Mouse (Mus musculus) testis, postnatal 10 days (tissue): ENCODE measurements around the gene Ccdc33.

Experiments
- DNase-seq: peaks from one replicate; pipeline ENCODE4 v3.0.0; 2021; ENCODE audit warnings: low spot score

The Ccdc33 gene

DNA sequence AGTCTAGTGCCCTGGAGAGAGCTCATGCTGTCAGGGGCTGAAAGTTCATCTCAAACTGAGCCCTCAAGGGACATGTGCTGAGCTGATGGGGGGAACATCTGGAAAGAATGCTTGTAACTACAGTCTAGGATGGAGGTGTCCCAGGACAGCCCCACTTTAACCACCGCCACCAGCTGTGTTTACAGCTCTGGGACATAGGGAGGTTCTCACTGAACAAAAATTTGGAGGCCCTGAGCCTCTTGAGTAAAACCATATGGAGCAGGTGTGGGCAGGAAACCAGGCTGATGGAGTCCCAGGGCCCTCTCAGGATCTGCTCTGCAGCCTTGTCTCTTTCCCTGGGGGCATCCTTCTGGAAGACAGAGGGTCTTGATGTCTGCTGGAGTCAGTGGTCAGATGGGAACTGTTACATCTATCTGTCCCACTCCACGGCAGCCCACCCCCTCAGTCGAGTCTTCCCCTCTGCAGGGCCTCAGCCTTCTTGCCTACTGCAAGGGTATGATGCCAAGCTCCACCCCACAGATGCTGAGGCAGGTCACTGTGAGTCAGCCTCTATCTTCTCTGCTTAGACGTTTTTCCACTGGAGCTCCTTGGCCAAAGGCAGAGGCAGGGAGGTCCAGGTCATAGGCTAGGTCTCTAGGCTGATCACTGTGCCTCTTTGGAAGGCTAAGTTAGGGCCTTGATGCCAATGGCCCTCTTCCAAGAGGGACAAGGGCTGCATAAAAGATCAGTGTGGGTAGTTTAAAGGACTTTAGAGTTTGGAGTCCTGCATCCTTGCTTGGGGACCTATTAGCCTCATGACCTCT lies 26.8 kb downstream of the Ccdc33 start:
- DNase-seq: no peak

DNA sequence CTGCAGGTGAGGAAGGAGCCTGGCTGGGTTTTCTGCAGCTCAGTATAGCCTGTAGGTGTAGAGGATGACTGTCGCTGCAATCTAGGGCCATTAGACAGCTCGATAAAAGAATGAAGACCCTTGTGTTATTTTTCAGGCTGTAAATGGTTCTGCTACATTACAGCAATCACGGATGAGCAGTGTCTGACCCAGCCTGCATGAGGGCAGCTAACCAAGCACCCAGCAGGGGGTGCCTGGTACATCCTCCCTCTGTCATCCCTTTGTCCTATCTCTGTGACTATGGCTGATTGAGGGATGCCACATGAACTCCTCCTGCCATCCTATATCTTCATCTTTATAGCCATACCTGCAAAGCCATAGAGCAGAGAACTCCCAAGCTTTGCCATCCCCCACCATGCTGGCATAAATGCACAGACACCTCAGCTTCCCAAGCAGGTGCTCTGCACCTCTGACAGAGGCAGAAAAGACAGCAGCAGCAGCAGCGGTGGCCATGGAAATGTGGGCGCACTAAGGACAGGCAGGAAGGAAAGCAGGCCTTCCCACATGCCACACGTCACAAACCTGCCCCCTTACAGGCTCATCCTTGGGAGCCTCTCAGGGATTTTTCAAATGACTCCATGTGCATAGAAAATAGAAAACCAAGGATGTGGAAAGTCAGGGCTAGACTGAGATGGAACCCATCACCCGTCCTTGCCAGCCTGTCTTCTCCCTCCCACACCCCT lies 31.2 kb downstream of the Ccdc33 start:
- no peak for DNase-seq

DNA sequence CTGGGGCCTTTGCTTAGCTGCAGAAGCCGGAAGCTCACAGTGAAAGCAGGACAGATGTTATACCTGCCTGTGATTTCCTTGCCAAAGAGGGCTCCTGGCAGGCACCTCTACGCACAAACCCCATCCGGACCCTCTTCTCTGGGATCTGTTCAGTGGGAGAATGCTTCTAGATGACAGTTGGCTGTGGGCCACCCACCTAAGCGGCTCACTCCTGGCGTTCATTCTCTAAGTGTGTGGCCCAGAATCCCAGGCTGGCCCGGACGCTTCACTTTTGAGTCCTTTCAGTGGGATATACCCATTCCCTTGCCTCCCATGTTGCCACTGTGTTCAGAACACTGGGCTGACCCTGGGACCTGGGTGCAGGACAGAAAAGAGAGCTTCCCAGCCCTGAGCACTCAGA lies 31.8 kb downstream of the Ccdc33 start:
- DNase-seq: no peak

DNA sequence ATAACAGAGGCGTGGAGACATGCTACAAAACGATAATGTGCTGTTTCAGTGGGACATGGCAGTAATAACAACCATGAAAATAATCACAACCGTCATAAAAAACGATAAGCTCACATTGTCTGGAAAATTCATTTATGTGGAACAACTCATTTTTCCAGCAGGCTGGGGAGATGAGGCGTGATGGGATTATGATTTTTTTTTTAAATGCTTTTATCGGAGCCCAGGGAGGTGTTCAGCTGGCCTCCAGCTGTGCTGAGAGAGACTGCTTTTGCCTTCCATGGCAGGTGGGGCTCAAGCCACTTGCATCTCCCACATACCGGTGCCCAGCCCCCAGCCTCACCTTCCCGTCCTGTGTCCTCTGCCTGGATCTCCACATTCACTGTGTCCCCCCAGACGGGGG lies 32.4 kb downstream of the Ccdc33 start:
- DNase-seq: no peak

DNA sequence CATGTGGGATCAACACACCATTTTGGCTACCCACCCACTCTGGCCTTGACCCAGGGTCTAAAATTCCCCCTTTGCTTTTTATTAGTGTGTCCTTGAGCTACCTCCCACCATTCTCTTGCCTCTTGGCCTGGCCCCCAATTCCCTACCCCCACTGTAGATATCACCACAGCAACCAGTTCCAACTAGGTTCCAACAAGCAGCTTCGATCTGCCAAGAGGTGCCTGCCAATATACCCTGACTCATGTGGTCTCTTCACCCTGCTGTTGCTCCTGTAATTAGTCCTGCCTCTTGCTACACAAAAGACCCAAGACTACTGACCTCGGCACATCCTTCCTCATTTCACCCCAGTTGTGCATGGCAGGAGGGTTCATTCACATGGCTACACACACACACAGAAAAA lies 33.5 kb downstream of the Ccdc33 start:
- DNase-seq: no peak

DNA sequence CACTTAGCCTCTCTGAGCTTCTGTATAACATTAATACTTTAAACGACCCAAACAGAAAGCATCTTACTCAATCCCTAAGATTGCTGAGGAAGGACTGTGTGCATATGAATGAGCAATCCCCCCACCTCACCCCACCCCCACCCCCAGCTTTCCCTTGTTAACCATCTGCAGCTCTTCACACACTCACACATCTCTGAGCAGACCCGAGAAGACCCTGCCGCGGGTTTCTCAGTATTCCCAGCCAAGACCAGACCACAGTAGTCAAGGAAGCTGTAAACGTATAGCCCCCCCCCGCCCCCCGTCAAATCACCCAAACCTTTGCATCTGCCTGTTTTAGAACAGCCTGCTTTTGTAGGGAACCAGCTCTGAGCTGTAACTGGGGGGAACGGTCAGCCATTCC lies 34.0 kb downstream of the Ccdc33 start:
- DNase-seq: no peak

DNA sequence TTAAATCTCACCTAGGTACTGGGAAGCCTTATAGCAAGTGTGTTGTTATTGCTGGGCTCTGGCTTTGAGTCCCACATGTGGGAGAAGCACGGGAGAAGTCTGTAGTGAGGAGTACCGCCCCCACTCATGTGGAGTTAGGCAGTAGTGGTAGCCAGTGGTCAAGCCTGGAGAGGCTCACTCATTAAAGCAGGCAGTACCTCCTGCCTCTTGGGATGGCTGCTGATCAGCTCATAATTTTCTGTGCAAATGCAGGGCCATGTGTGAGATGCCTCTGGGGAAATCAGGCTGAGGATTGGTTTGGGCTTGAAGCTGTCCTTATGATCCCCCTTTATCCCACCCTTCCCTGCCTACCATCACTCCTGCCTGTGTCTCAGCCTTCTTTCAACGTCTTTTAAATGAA lies 44.1 kb downstream of the Ccdc33 start:
- no peak for DNase-seq

DNA sequence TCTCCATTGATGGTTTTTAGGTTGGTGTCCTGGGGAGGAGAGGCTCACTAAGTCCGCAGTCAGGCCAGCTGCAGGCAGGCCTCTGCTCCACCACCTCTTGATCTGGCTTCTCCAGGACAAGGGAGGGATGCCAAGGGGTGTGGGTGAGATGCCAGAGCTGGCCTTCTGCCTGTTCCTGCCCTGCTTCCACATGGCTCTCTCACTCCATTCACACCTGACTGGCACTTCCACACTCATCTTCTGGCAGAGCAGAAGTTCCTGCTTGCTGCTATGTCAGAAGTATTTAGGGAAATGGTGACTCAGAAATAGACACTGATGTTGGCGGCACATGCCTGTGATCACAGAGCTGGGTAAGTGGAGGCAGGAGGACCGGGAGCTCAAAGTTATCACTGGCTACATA lies 51.1 kb downstream of the Ccdc33 start:
- no peak for DNase-seq

DNA sequence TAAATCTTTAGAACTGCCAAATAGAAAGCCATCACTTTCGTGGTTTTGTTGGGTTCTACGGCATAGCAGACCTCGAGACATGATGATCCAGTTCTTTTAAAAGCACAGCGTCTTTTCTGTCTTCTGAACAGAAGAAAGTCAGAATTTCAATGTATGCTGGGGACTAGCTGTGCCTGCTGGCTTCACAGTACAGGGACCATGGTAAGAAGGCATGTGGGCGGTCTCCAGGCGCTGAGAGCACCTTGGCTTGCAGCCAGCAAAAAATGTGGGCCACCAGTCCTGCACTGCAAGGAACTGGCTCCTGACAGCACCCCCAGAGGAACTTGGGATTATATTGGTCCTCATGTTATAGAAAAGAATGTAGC lies 51.9 kb downstream of the Ccdc33 start:
- no peak for DNase-seq

DNA sequence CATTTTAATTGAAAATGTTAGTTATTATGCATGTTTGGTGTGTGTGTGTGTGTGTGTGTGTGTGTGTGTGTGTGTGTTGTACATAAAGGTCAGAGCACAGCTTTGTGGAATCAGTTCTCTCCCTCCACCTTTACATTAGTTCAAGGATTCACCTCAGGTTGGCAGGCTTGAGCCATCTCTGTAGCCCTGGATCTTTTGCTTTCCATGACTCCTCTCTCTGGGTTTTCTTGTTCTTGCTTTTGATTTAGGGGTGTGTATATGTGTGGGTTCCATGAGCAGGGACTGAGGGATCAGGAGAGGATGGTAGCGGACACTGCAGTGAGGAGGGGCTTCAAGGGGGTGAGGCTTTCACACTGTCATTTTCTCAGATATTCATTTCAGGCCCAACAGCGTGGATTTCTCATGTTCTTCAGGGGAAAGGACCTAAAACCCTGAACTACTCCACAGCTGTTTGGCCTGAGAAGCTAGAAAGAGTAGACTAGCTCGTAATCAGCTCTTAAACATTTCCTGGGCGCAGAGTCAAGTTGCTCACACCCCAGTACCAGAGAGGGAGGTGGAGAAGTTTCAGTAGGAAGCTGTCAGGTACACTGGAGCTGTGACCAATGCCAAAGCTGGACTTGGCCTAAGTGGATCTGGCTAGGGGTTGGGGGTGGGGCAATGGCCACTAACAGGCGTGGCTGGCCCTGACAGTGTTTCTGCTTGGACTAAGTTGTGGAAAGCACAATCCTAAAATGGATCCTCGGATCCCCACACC lies 52.5 kb downstream of the Ccdc33 start:
- no peak for DNase-seq

DNA sequence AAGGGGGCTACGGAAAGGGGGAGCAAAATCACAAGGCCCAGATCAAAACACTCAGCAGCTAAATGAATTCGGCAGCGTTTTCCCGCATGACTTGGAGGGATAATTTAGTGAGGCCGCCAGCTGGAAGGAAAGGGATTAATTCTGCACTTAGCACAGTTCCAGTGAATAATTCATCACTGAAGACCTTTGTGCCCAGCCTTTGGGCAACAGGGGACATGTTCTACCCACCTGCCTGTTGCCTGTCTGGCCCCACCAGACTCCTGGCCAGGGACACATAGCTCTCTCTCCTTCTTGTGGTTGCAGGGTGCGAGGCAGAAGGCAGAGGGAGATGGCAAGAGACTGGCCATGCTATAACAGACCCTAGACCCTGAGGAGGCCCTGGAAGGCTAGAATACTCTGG lies 53.1 kb downstream of the Ccdc33 start:
- no peak for DNase-seq

DNA sequence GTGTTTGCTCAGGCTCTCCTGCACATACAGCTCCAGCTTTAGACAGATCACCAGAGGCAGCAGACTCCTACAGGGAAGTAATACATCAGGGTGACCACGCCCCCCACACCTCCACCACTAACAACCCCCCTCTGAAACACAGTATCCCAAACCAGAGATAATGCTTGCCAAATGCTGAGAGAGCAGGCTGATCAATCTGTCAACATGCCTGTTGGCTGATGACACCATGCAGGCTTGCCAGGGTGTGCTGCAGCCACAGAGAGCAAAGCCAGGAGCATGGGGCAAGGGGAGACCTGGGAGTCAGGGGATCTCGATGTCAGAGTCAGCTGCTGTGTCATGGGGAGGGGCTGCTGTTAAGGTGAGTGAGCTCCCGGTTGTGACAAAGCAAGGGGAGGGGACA lies 55.1 kb downstream of the Ccdc33 start, which contains the start of gene Stra6:
TSS of gene Stra6 (plus strand) at position 258 of the 400 bp plus-strand sequence.
- DNase-seq: no peak

DNA sequence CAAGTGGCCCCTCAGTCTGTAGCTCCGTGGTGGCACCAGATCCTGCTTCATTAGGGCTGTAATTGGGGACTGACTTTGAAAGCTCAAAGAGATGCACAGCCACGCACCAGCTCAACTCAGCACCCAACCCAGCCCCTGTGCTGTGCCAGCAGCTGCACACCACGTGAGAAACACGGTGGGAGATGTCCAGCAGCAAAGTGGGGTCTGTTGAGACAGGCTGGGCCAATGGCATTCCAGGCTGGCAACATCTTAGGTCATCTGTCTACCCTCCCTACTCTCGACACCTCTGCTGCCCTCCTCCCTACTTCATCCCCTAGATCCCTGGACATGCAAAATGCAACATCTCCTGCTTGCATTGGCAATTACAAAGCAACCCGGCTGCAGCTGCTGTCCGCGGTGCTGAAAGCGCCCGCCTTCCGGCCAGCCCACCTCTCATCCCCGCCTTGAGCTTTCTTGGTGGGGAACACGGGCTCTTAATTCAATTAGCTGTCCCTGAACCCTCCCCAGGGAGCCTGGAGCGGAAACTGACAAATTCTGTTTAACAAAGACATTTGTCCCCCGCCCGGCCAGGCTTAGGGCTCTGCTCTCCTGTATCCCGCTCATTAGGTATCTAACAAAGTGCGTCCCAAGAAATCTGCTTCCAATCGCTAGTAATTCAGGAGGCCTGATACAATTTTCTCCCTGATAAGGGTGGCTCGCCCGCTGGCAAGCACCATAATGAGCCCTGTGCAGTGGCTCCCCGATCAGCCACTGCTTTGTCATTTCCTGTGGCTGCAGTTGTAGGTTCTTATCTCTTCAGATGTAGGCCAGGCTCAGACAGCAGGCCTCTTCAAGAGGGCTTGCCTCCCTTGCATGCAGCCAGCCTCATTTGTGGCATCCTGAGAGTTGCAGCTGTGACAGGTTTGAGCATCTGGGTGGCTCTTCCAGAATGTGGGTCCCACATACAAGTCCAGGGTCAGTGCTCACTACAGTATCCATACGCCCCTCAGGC lies 57.7 kb downstream of the Ccdc33 start:
- peak; percentile 89 for DNase-seq

DNA sequence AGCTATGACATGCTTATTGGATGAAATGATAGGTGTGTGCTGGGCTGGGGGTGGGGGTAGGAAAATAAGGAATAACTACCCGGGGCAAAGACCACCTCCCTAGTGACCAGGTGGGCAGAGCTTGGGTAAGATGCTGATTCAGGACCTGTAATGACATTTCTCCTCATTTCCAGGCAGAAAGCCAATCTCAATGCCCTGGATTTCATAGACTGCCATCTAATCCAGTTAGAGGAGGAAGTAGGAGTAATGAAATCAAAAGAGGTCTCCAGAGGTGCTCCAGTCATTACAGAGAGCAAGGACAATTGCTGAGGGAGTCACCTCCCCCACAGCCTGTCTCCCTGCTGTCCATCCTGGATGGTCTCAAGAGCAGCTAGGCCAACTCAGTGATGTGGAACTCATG lies 58.7 kb downstream of the Ccdc33 start:
- DNase-seq: no peak

DNA sequence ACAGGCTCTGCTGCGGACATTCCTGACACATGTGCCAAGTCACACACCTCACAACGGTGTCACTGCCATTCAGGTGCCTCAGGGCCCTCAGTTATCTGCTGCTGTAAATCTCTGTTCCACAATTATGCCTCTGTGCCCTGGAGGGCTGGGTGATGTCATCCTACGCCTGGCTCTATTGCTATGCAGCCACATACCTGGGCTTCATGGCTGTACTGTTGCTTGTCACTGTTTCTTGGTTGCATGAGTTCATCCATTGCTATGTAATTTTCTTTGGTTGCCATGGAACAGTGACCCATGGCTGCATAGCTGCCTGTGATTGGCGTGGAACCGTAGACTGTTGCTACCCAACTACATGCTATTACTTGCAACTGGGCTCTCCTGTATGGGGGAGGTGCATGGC lies 63.0 kb downstream of the Ccdc33 start:
- no peak for DNase-seq

DNA sequence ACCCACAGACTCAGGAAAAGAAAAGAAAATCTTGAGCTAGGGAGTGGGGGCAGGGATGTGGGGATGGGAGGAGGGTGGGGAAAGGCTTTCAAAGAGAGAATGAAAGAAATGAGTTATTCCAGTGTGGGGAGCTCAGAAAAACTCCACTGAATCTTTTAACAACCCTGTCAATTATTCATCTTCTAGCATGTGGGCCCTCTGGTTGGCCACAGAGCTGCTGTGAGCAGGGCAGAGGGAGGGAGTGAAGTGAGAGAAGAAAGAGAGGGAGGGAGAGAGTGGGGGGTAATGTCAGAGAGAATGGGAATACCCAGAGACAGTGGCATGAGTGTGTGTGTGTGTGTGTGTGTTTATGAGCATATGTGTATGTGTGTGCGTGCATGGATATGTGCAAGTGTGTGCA lies 64.6 kb downstream of the Ccdc33 start:
- no peak for DNase-seq

DNA sequence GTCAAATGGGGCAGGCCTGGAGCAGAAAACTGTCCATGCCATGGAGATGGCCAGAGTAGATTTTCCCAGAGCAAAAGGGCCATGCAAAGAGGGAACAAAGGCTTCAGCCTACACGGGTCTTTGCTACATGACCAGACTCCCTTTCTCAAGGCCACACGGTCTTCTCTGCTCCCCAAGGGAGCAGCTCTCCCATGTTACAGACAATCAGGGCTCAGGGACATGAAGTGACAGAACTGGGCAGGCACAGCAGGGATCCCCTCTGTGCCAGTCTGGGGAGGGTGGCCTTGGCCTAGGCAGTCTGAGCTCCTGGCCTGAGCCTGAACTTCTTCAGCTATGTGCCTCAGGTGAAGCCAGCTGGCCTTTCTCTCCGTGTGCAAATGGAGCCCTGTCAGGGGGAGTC lies 65.1 kb downstream of the Ccdc33 start:
- DNase-seq: no peak

DNA sequence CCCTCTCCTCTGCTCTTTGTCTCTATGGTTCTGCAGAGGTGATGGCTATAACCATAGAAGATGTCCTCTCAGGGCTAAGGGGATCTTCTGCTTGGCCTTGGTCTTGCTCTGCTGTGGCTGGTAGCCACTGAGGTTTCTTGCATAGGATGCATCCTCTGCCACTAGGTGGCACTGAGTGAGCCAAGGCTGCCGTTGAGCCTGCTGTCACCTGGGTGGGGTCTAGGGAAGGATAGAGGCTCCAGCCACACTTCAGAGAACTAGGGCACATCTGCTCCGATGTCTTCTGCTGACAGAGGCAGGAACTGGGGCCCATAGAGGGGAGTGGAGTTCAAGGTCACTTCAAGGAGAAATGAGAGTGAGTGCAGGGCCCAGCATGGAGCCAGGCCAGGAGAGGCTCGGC lies 65.5 kb downstream of the Ccdc33 start:
- DNase-seq: peak; percentile 76

DNA sequence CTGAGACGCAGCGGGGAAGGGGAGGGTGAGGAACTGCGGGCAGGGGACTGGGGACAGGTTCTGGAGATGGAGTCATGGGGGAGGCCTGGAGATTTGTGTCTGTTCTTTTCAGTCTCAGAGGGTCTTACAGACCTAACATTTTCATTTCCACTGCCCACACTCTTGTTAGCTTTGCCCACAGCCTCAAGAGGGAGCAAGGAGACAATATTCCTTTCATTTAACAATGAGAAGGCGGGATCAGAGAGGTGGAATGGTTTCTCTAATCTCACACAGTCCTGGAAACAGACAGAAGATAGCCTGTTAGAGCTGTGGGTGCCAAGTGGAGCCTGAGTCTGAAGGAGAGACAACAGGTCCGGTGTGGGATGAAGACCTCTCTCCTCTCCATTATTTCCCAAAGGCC lies 66.7 kb downstream of the Ccdc33 start:
- DNase-seq: no peak

DNA sequence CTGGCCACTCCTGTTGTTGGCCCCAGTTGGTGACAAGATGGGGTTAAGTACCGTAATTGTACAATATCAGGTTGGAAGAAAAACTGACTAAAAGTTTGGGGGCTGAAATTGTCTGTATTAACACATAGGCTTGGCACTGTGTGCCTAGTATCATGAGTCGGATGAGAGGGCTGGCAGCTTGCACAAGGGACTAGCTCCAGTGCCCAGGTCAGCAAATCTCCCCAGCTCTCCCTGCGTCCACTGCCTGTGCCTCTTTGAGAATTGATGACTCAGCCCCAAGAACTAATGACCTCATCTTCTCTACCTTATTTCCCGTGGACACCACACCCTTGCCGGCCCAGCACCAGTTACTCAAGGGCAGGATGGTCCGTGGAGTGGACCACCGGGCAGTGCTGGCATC lies 68.8 kb downstream of the Ccdc33 start:
- no peak for DNase-seq

DNA sequence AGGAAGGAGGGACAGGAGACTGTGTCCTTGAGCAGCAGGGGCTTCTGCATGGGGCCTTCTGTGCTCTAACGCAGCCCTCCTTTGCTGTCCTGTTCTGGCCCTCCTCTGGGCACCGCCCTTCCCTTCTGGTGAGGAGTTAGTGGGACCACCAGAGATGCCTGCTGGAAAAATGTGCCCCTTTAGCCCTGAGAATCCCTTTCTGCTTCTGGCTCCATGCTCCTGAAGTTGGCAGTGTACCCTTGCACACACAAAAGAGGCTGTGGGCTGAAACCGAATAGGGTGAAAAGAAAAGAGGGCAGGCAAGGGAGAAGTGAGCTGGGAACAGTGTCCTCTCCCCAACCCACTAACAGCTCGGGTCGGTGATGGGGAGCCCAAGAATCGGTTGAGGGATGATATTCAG lies 69.4 kb downstream of the Ccdc33 start:
- DNase-seq: no peak

DNA sequence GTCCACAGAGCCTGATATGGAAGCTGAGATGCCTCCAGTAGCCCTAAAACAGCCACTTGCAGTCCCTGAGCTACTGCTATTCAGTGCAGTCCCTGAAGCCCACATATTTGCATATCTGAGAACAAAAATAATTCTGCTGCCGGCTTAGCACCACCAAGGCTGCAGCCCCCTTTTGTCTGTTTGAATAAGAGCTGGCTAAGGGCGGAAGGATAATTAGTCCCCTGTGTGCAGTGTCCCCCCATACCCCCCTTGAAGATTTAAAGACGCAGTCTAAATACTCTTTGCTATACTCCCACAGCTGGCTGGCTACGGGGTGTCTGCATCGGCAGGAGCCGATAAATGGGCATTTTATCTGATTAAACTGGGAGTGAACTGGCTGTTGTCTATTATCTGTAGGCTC lies 70.0 kb downstream of the Ccdc33 start:
- DNase-seq: no peak
